Mouse (Mus musculus) kidney, adult 2 months (tissue): ENCODE measurements around the gene Chrm3.

Source experiments
- CTCF ChIP-seq: fragments of 200-500 bp; conservative IDR thresholded peaks from 2 replicates; pipeline ENCODE4 v1.5.1; 2011; ENCODE audit warnings: low read depth, mild to moderate bottlenecking, control low read depth, low read length, moderate library complexity, mixed read lengths; ENCODE audit not compliant: insufficient read depth, insufficient read length
- POLR2A ChIP-seq: fragments of 200-500 bp; IDR thresholded peaks from one replicate; pipeline ENCODE4 v1.6.1; 2011; ENCODE audit warnings: low read depth, low read length, control low read depth

- TF ChIP-seq POLR2A (no peak), CTCF (no peak)
These were observed 278.7 kb downstream of the Chrm3 start for GRCm38 (mm10) chr13:10081896-10082426.
